Mouse (Mus musculus) kidney, postnatal 14 days (tissue): ENCODE measurements around the gene Pnkp.

Experiments
- DNase-seq: peaks from one replicate; pipeline ENCODE4 v3.0.0; 2022; ENCODE audit warnings: mixed read lengths

Pnkp gene

GRCm38 (mm10) chr7:44853596-44854355 lies 3.2 kb upstream of the Pnkp start:
- DNase-seq, result no peak

- peak; percentile 95 for DNase-seq
Measured at GRCm38 (mm10) chr7:44854356-44855031, 2.4 kb upstream of the Pnkp start.

GRCm38 (mm10) chr7:44855036-44855435 lies 1.9 kb upstream of the Pnkp start:
- no peak for DNase-seq

- no peak for DNase-seq
Measured at GRCm38 (mm10) chr7:44856265-44856916, 548 bp upstream of the Pnkp start.

- DNase-seq, result no peak
Measured at GRCm38 (mm10) chr7:44857905-44858304, 966 bp downstream of the Pnkp start.

GRCm38 (mm10) chr7:44859896-44860295 lies 3.0 kb downstream of the Pnkp start:
- no peak for DNase-seq

GRCm38 (mm10) chr7:44860576-44861428 lies 3.9 kb downstream of the Pnkp start:
- DNase-seq, result peak; percentile 75

- DNase-seq, result no peak
Measured at GRCm38 (mm10) chr7:44861429-44861816, 4.5 kb downstream of the Pnkp start.

- no peak for DNase-seq
Measured at GRCm38 (mm10) chr7:44862434-44862833, 5.5 kb downstream of the Pnkp start.

GRCm38 (mm10) chr7:44863210-44863609 lies 6.3 kb downstream of the Pnkp start:
- no peak for DNase-seq

GRCm38 (mm10) chr7:44863982-44864494 lies 7.1 kb downstream of the Pnkp start:
- no peak for DNase-seq

GRCm38 (mm10) chr7:44864595-44865542 lies 7.9 kb downstream of the Pnkp start:
- no peak for DNase-seq

- peak; percentile 77 for DNase-seq
Measured at GRCm38 (mm10) chr7:44866276-44867009, 9.5 kb downstream of the Pnkp start.

GRCm38 (mm10) chr7:44867010-44867702 lies 10.2 kb downstream of the Pnkp start:
- DNase-seq, result no peak

GRCm38 (mm10) chr7:44867802-44868201 lies 10.9 kb downstream of the Pnkp start:
- DNase-seq, result no peak

- DNase-seq, result peak; percentile 50
Measured at GRCm38 (mm10) chr7:44868465-44868864, 11.5 kb downstream of the Pnkp start.

GRCm38 (mm10) chr7:44868919-44869696 lies 12.2 kb downstream of the Pnkp start:
- peak; percentile 85 for DNase-seq

- DNase-seq, result peak; percentile 95
Measured at GRCm38 (mm10) chr7:44869697-44870528, 13.0 kb downstream of the Pnkp start, which contains the start of gene Ptov1. Gene Ptov1, minus strand, starts transcription at chr7:44869788.
